Mouse (Mus musculus) heart, postnatal 25 days (tissue): ENCODE measurements around the gene Gpr25. TPM values are rescaled to one million over a fixed set of nuclear protein-coding genes. Genes with fewer than 3 reads are reported as not detected.

Experiments
- total RNA-seq, 2 experiments: library from RNA; stranded (reverse); gene quantifications; 2 replicates each; pipeline ENCODE4 v1.2.3; 2021

Gene Gpr25
- total RNA-seq, 2 experiments from 2014 or later = not detected

Other genes starting within 250 kb of the Gpr25 start
- not detected for gene Ascl5, start 210.1 kb downstream of the Gpr25 start, total RNA-seq
- gene Cacna1s, start 208.1 kb downstream of the Gpr25 start, total RNA-seq = 1 to 10 TPM; 3.6 to 3.7 TPM
- under 1 TPM; 0.75 TPM for gene Kif21b, start 129.5 kb downstream of the Gpr25 start, total RNA-seq
- gene Mroh3, start 48.0 kb downstream of the Gpr25 start, total RNA-seq = not detected
- gene Inava, start 26.6 kb downstream of the Gpr25 start, total RNA-seq = not detected
- 10 to 100 TPM; 21.4 to 22.8 TPM for gene Camsap2, start 85.2 kb upstream of the Gpr25 start, total RNA-seq
- gene Ddx59, start 154.4 kb upstream of the Gpr25 start, total RNA-seq = 10 to 100 TPM; 11.4 to 11.7 TPM
- under 1 TPM; 0.18 to 0.31 TPM for gene Kif14, start 205.5 kb upstream of the Gpr25 start, total RNA-seq